Mouse (Mus musculus): ENCODE measurements around the gene Bahd1. TPM values are rescaled to one million over a fixed set of nuclear protein-coding genes. Genes with fewer than 3 reads are reported as not detected.

The Bahd1 gene
- total and polyA plus RNA-seq, 3 experiments, result 14.1 to 37.8 (median 32.1) TPM

- Histone ChIP-seq H3K27ac (ENCODE audit: insufficient read depth, low read depth) (no peak overlapping the region), H3K9ac (ENCODE audit: insufficient read depth, low read depth) (no peak overlapping the region), H3K4me3 (replicated peaks in 1 of 3; ENCODE audit: low read depth in 2 of 3, low read length in 2 of 3, poor library complexity in 1 of 3) (no peak overlapping the region), H3K4me2 (ENCODE audit: insufficient read depth, low read depth, poor library complexity, severe bottlenecking) (no peak overlapping the region), H3K9me3 (replicated peaks; ENCODE audit: low read length) (no peaks in the 10 kb centered on the region), H3K79me2 (replicated peaks; ENCODE audit: control insufficient read depth, extremely low read depth, insufficient read depth, poor library complexity, severe bottlenecking) (no peaks in the 10 kb centered on the region), H3K4me1 (ENCODE audit: control insufficient read depth in 1 of 2, insufficient read depth in 2 of 2) (no peaks in the 10 kb centered on the region), H3K36me3 (replicated peaks in 1 of 2; ENCODE audit: control insufficient read depth in 1 of 2, insufficient read depth in 1 of 2, low read length in 1 of 2) (peaks cover 34 to 84% of the 10 kb centered on the region in 2 experiments), H3K27me3 (replicated peaks) (no peaks in the 10 kb centered on the region)
- dilution Hi-C loops (cut with MboI; ENCODE audit: extremely low pct_ligation_motif_present, extremely low pct_unique_long_range_greater_than_20kb, low sequenced_read_pairs) (no loop called here), in situ Hi-C loops (cut with MboI; ENCODE audit: low pct_ligation_motif_present, low pct_unique_long_range_greater_than_20kb, low sequenced_read_pairs) (no loop called here)
- DNase-seq (ENCODE audit: extremely low read depth), result no peak
- TF ChIP-seq ZNF384 (IDR thresholded peaks at IDR 0.05; ENCODE audit: low read depth, low read length) (no peak), POLR2A (IDR thresholded peaks at IDR 0.05; ENCODE audit: low read depth, low read length) (no peak), SIN3A (IDR thresholded peaks at IDR 0.05; ENCODE audit: low read length) (no peak), USF2 (conservative IDR thresholded peaks at IDR 0.05; ENCODE audit: low read depth, low read length) (no peak), POLR2AphosphoS2 (IDR thresholded peaks at IDR 0.05; ENCODE audit: low read depth, low read length) (no peak), JUN (IDR thresholded peaks at IDR 0.05; ENCODE audit: insufficient read depth, low read depth, low read length) (no peak)
Observed at GRCm38 (mm10) chr2:118873018-118873417, 27.2 kb upstream of the Bahd1 start.

GRCm38 (mm10) chr2:118873890-118874430 is 26.2 kb upstream of the Bahd1 start:
- Histone ChIP-seq H3K27ac (ENCODE audit: insufficient read depth, low read depth) (no peak overlapping the region), H3K36me3 (replicated peaks in 1 of 2; ENCODE audit: control insufficient read depth in 1 of 2, insufficient read depth in 1 of 2, low read length in 1 of 2) (peaks cover 34 to 90% of the 10 kb centered on the region in 2 experiments), H3K9ac (ENCODE audit: insufficient read depth, low read depth) (no peak overlapping the region), H3K4me2 (ENCODE audit: insufficient read depth, low read depth, poor library complexity, severe bottlenecking) (no peak overlapping the region), H3K27me3 (replicated peaks) (no peaks in the 10 kb centered on the region), H3K79me2 (replicated peaks; ENCODE audit: control insufficient read depth, extremely low read depth, insufficient read depth, poor library complexity, severe bottlenecking) (no peaks in the 10 kb centered on the region), H3K4me3 (replicated peaks in 1 of 3; ENCODE audit: low read depth in 2 of 3, low read length in 2 of 3, poor library complexity in 1 of 3) (no peak overlapping the region), H3K4me1 (ENCODE audit: control insufficient read depth in 1 of 2, insufficient read depth in 2 of 2) (no peaks in the 10 kb centered on the region), H3K9me3 (replicated peaks; ENCODE audit: low read length) (no peaks in the 10 kb centered on the region)
- TF ChIP-seq MAX (IDR thresholded peaks at IDR 0.05; ENCODE audit: low read length), result no peak
- no peak for TF ChIP-seq JUND (conservative IDR thresholded peaks at IDR 0.05; ENCODE audit: low read depth, low read length)
- no peak for TF ChIP-seq MEF2A (IDR thresholded peaks at IDR 0.05; ENCODE audit: borderline replicate concordance, low read depth, low read length)
- TF ChIP-seq ZMIZ1 (IDR thresholded peaks at IDR 0.05; ENCODE audit: low read depth, low read length), result no peak
- TF ChIP-seq POLR2AphosphoS2 (IDR thresholded peaks at IDR 0.05; ENCODE audit: low read depth, low read length), result no peak
- TF ChIP-seq RCOR1 (conservative IDR thresholded peaks at IDR 0.05; ENCODE audit: low read depth, low read length), result no peak
- no peak for TF ChIP-seq PAX5 (IDR thresholded peaks at IDR 0.05; ENCODE audit: low read length)
- no peak for TF ChIP-seq RAD21 (IDR thresholded peaks at IDR 0.05; ENCODE audit: low read depth, low read length)
- no peak for TF ChIP-seq IRF4 (IDR thresholded peaks at IDR 0.05; ENCODE audit: low read depth, low read length)
- no peak for TF ChIP-seq UBTF (IDR thresholded peaks at IDR 0.05; ENCODE audit: low read depth, low read length)
- TF ChIP-seq ELF1 (IDR thresholded peaks at IDR 0.05; ENCODE audit: low read depth, low read length), result no peak
- no peak for TF ChIP-seq E2F4 (IDR thresholded peaks at IDR 0.05; ENCODE audit: insufficient replicate concordance, low read depth, low read length)
- no peak for TF ChIP-seq MAFK (IDR thresholded peaks at IDR 0.05; ENCODE audit: insufficient replicate concordance, low read length)
- no peak for TF ChIP-seq GABPA (IDR thresholded peaks at IDR 0.05; ENCODE audit: insufficient replicate concordance, low read depth, low read length)
- TF ChIP-seq SMC3 (IDR thresholded peaks at IDR 0.05; ENCODE audit: low read depth, low read length), result no peak
- no peak for TF ChIP-seq HCFC1 (IDR thresholded peaks at IDR 0.05; ENCODE audit: low read depth, low read length)
- no peak for TF ChIP-seq ETS1 (conservative IDR thresholded peaks at IDR 0.05; ENCODE audit: low read depth, low read length)
- TF ChIP-seq TCF12 (IDR thresholded peaks at IDR 0.05; ENCODE audit: low read depth, low read length), result no peak
- no peak for TF ChIP-seq SIN3A (IDR thresholded peaks at IDR 0.05; ENCODE audit: low read length)
- no peak for TF ChIP-seq TBP (conservative IDR thresholded peaks at IDR 0.05; ENCODE audit: low read depth, low read length)
- dilution Hi-C loops (cut with MboI; ENCODE audit: extremely low pct_ligation_motif_present, extremely low pct_unique_long_range_greater_than_20kb, low sequenced_read_pairs) (no loop called here), in situ Hi-C loops (cut with MboI; ENCODE audit: low pct_ligation_motif_present, low pct_unique_long_range_greater_than_20kb, low sequenced_read_pairs) (no loop called here)
- DNase-seq (ENCODE audit: extremely low read depth), result no peak
